Mouse (Mus musculus): ENCODE results near the gene Il17rb. TPM values are rescaled to one million over a fixed set of nuclear protein-coding genes. Genes with fewer than 3 reads are reported as not detected.

The Il17rb gene
- polyA plus RNA-seq, 1 experiment = not detected

- H3K27me3 ChIP-seq (ENCODE audit: control insufficient read depth, insufficient read depth, low read length, poor library complexity, severe bottlenecking) = no peaks in the 10 kb centered on the region
- H3K27ac ChIP-seq (ENCODE audit: insufficient read depth, low read length) = no peak overlapping the region
- H3K36me3 ChIP-seq (ENCODE audit: control insufficient read depth, insufficient read depth, low read length, poor library complexity, severe bottlenecking) = no peaks in the 10 kb centered on the region
- H3K4me3 ChIP-seq (ENCODE audit: low read depth, low read length) = no peak overlapping the region
- TF ChIP-seq POLR2A (IDR thresholded peaks at IDR 0.05; ENCODE audit: insufficient read depth, low read length) = no peak
- no peak for TF ChIP-seq CTCF (IDR thresholded peaks at IDR 0.05; ENCODE audit: low read depth, low read length)
- TF ChIP-seq EP300 (IDR thresholded peaks at IDR 0.05; ENCODE audit: insufficient read depth, low read depth, low read length) = no peak
- H3K9me3 ChIP-seq (replicated peaks; ENCODE audit: control insufficient read depth, insufficient read depth, low read length, poor library complexity, severe bottlenecking) = no peaks in the 10 kb centered on the region
- H3K9ac ChIP-seq (ENCODE audit: low read depth, poor library complexity, severe bottlenecking) = no peak overlapping the region
- no peaks in the 10 kb centered on the region for H3K4me1 ChIP-seq (ENCODE audit: control insufficient read depth, insufficient read depth, low read length)
Measured at GRCm38 (mm10) chr14:30014487-30014886, 5.8 kb upstream of the Il17rb start.

- Histone ChIP-seq H3K27me3 (ENCODE audit: control insufficient read depth, insufficient read depth, low read length, poor library complexity, severe bottlenecking) (no peaks in the 10 kb centered on the region), H3K27ac (ENCODE audit: insufficient read depth, low read length) (no peak overlapping the region), H3K4me3 (ENCODE audit: low read depth, low read length) (no peak overlapping the region), H3K9ac (ENCODE audit: low read depth, poor library complexity, severe bottlenecking) (no peak overlapping the region), H3K36me3 (ENCODE audit: control insufficient read depth, insufficient read depth, low read length, poor library complexity, severe bottlenecking) (no peaks in the 10 kb centered on the region), H3K9me3 (replicated peaks; ENCODE audit: control insufficient read depth, insufficient read depth, low read length, poor library complexity, severe bottlenecking) (no peaks in the 10 kb centered on the region), H3K4me1 (ENCODE audit: control insufficient read depth, insufficient read depth, low read length) (no peaks in the 10 kb centered on the region)
- TF ChIP-seq POLR2A (IDR thresholded peaks at IDR 0.05; ENCODE audit: insufficient read depth, low read length) = no peak
- TF ChIP-seq CTCF (IDR thresholded peaks at IDR 0.05; ENCODE audit: low read depth, low read length) = no peak
Measured at GRCm38 (mm10) chr14:30011886-30012560, 3.3 kb upstream of the Il17rb start.

- H3K27me3 ChIP-seq (ENCODE audit: control insufficient read depth, insufficient read depth, low read length, poor library complexity, severe bottlenecking) = no peaks in the 10 kb centered on the region
- H3K27ac ChIP-seq (ENCODE audit: insufficient read depth, low read length) = no peak overlapping the region
- no peak overlapping the region for H3K9ac ChIP-seq (ENCODE audit: low read depth, poor library complexity, severe bottlenecking)
- H3K36me3 ChIP-seq (ENCODE audit: control insufficient read depth, insufficient read depth, low read length, poor library complexity, severe bottlenecking) = no peaks in the 10 kb centered on the region
- TF ChIP-seq EP300 (IDR thresholded peaks at IDR 0.05; ENCODE audit: insufficient read depth, low read depth, low read length) (no peak), POLR2A (IDR thresholded peaks at IDR 0.05; ENCODE audit: insufficient read depth, low read length) (no peak), CTCF (IDR thresholded peaks at IDR 0.05; ENCODE audit: low read depth, low read length) (no peak)
- H3K9me3 ChIP-seq (replicated peaks; ENCODE audit: control insufficient read depth, insufficient read depth, low read length, poor library complexity, severe bottlenecking) = no peaks in the 10 kb centered on the region
- no peaks in the 10 kb centered on the region for H3K4me1 ChIP-seq (ENCODE audit: control insufficient read depth, insufficient read depth, low read length)
- no peak overlapping the region for H3K4me3 ChIP-seq (ENCODE audit: low read depth, low read length)
Measured at GRCm38 (mm10) chr14:30009864-30010560, 1.3 kb upstream of the Il17rb start.

- TF ChIP-seq CTCF (IDR thresholded peaks at IDR 0.05; ENCODE audit: low read depth, low read length) (no peak), EP300 (IDR thresholded peaks at IDR 0.05; ENCODE audit: insufficient read depth, low read depth, low read length) (no peak), POLR2A (IDR thresholded peaks at IDR 0.05; ENCODE audit: insufficient read depth, low read length) (no peak)
- H3K27me3 ChIP-seq (ENCODE audit: control insufficient read depth, insufficient read depth, low read length, poor library complexity, severe bottlenecking) = no peaks in the 10 kb centered on the region
- no peak overlapping the region for H3K27ac ChIP-seq (ENCODE audit: insufficient read depth, low read length)
- H3K4me1 ChIP-seq (ENCODE audit: control insufficient read depth, insufficient read depth, low read length) = peaks cover 3% of the 10 kb centered on the region
- H3K9ac ChIP-seq (ENCODE audit: low read depth, poor library complexity, severe bottlenecking) = no peak overlapping the region
- H3K36me3 ChIP-seq (ENCODE audit: control insufficient read depth, insufficient read depth, low read length, poor library complexity, severe bottlenecking) = no peaks in the 10 kb centered on the region; the same call in 1 of the 2 replicates
- H3K9me3 ChIP-seq (replicated peaks; ENCODE audit: control insufficient read depth, insufficient read depth, low read length, poor library complexity, severe bottlenecking) = no peaks in the 10 kb centered on the region
- H3K4me3 ChIP-seq (ENCODE audit: low read depth, low read length) = no peak overlapping the region
Measured at GRCm38 (mm10) chr14:29999475-29999811, 9.3 kb downstream of the Il17rb start.

- no peak overlapping the region for H3K4me3 ChIP-seq (ENCODE audit: low read depth, low read length)
- no peaks in the 10 kb centered on the region for H3K9me3 ChIP-seq (replicated peaks; ENCODE audit: control insufficient read depth, insufficient read depth, low read length, poor library complexity, severe bottlenecking)
- H3K27me3 ChIP-seq (ENCODE audit: control insufficient read depth, insufficient read depth, low read length, poor library complexity, severe bottlenecking) = no peaks in the 10 kb centered on the region
- no peak for TF ChIP-seq CTCF (IDR thresholded peaks at IDR 0.05; ENCODE audit: low read depth, low read length)
- no peak for TF ChIP-seq EP300 (IDR thresholded peaks at IDR 0.05; ENCODE audit: insufficient read depth, low read depth, low read length)
- no peak for TF ChIP-seq POLR2A (IDR thresholded peaks at IDR 0.05; ENCODE audit: insufficient read depth, low read length)
- H3K27ac ChIP-seq (ENCODE audit: insufficient read depth, low read length) = no peak overlapping the region
- H3K36me3 ChIP-seq (ENCODE audit: control insufficient read depth, insufficient read depth, low read length, poor library complexity, severe bottlenecking) = peaks cover 4% of the 10 kb centered on the region; the same call in 1 of the 2 replicates
- H3K9ac ChIP-seq (ENCODE audit: low read depth, poor library complexity, severe bottlenecking) = no peak overlapping the region
- peaks cover 3% of the 10 kb centered on the region for H3K4me1 ChIP-seq (ENCODE audit: control insufficient read depth, insufficient read depth, low read length)
Measured at GRCm38 (mm10) chr14:29998747-29999474, 9.8 kb downstream of the Il17rb start.

- no peak overlapping the region for H3K27ac ChIP-seq (ENCODE audit: insufficient read depth, low read length)
- H3K9ac ChIP-seq (ENCODE audit: low read depth, poor library complexity, severe bottlenecking) = no peak overlapping the region
- H3K4me1 ChIP-seq (ENCODE audit: control insufficient read depth, insufficient read depth, low read length) = peaks cover 3% of the 10 kb centered on the region
- no peaks in the 10 kb centered on the region for H3K27me3 ChIP-seq (ENCODE audit: control insufficient read depth, insufficient read depth, low read length, poor library complexity, severe bottlenecking)
- TF ChIP-seq EP300 (IDR thresholded peaks at IDR 0.05; ENCODE audit: insufficient read depth, low read depth, low read length) = no peak
- TF ChIP-seq POLR2A (IDR thresholded peaks at IDR 0.05; ENCODE audit: insufficient read depth, low read length) = no peak
- no peak for TF ChIP-seq CTCF (IDR thresholded peaks at IDR 0.05; ENCODE audit: low read depth, low read length)
- H3K4me3 ChIP-seq (ENCODE audit: low read depth, low read length) = no peak overlapping the region
- no peaks in the 10 kb centered on the region for H3K9me3 ChIP-seq (replicated peaks; ENCODE audit: control insufficient read depth, insufficient read depth, low read length, poor library complexity, severe bottlenecking)
- H3K36me3 ChIP-seq (ENCODE audit: control insufficient read depth, insufficient read depth, low read length, poor library complexity, severe bottlenecking) = peaks cover 13% of the 10 kb centered on the region
Measured at GRCm38 (mm10) chr14:29997345-29997744, 11.4 kb downstream of the Il17rb start.
